Mouse (Mus musculus): ENCODE measurements around the gene Gm21976.

GRCm38 (mm10) chr13:98354871-98355558, 75.3 kb downstream of the Gm21976 start:
- TF ChIP-seq CTCF (IDR thresholded peaks at IDR 0.05; ENCODE audit: control insufficient read depth, insufficient read depth, insufficient replicate concordance, low read depth, low read length) (no peak), POLR2A (IDR thresholded peaks at IDR 0.05; ENCODE audit: control insufficient read depth, low read depth, low read length) (no peak)
